Mouse (Mus musculus) embryonic facial prominence, embryonic 14.5 days (tissue): Measurements from ENCODE around the gene Vrk1. TPM values are rescaled to one million over a fixed set of nuclear protein-coding genes. Genes with fewer than 3 reads are reported as not detected.

Experiments
- ATAC-seq: fragments of 200-750 bp; cut with Nextera tagmentation; 2 replicates; pipeline ENCODE4 v1.8.0; 2017; ENCODE audit warnings: low read depth, moderate number of reproducible peaks, moderate TSS enrichment
- DNase-seq: peaks from one replicate; pipeline ENCODE4 v3.0.0-alpha.2; 2015; ENCODE audit warnings: low spot score
- H3K27ac ChIP-seq: fragments of 300-500 bp; sonication (generic); replicated peaks from 2 replicates; pipeline ENCODE4 v1.5.1; 2014; ENCODE audit warnings: low read depth, mild to moderate bottlenecking, low read length, moderate library complexity
- H3K27me3 ChIP-seq: fragments of 300-500 bp; sonication (generic); replicated peaks from 2 replicates; pipeline ENCODE4 v1.6.1; 2014; ENCODE audit warnings: low read length; ENCODE audit not compliant: control insufficient read depth, insufficient read depth
- H3K36me3 ChIP-seq: fragments of 300-500 bp; sonication (generic); 2 replicates; pipeline ENCODE4 v1.6.1; 2014; ENCODE audit warnings: low read length, mixed read lengths; ENCODE audit not compliant: control insufficient read depth, insufficient read depth
- H3K4me1 ChIP-seq: fragments of 300-500 bp; sonication (generic); 2 replicates; pipeline ENCODE4 v1.6.1; 2014; ENCODE audit warnings: antibody characterized with exemption, low read length; ENCODE audit not compliant: control insufficient read depth, insufficient read depth
- H3K4me2 ChIP-seq: fragments of 300-500 bp; sonication (generic); 2 replicates; pipeline ENCODE4 v1.6.1; 2014; ENCODE audit warnings: low read depth, mild to moderate bottlenecking, low read length, moderate library complexity, mixed read lengths
- H3K4me3 ChIP-seq: fragments of 300-500 bp; sonication (generic); 2 replicates; pipeline ENCODE4 v1.5.1; 2014; ENCODE audit warnings: low read depth, mild to moderate bottlenecking, low read length
- H3K9ac ChIP-seq: fragments of 300-500 bp; sonication (generic); 2 replicates; pipeline ENCODE4 v1.6.1; 2014; ENCODE audit warnings: low read depth, mild to moderate bottlenecking, low read length, moderate library complexity, mixed read lengths
- H3K9me3 ChIP-seq: fragments of 300-500 bp; sonication (generic); 2 replicates; pipeline ENCODE4 v1.6.1; 2016; ENCODE audit warnings: low read length; ENCODE audit not compliant: control insufficient read depth
- WGBS: fragments of 180-500 bp; shearing (Covaris S2); extraction: QIAGEN DNeasy Blood & Tissue Kit; methylation state at CpG from one replicate; pipeline ENCODE4 v1.1.7; 2014; 5-methylcytosine and 5-hydroxymethylcytosine counted together
- polyA plus RNA-seq: library from polyadenylated mRNA; unstranded; fragments of >200 nt; fragmentation: Nextera tagmentation; extraction: Ambion mirVana; gene quantifications from 2 replicates; pipeline ENCODE4 v1.2.1, GENCODE M21; 2014

Vrk1 gene
- polyA plus RNA-seq, 1 experiment from 2014 or later, result 44.2 TPM

GRCm38 (mm10) chr12:106009122-106009870 lies 732 bp upstream of the Vrk1 start:
- ATAC-seq (no peak), DNase-seq (no peak)
- Histone ChIP-seq H3K9ac (0 out of 2 replicates have a peak overlapping the region, but pooled peaks have one; percentile 40), H3K4me2 (peak overlapping the region; percentile 47), H3K9me3 (no peaks in the 10 kb centered on the region), H3K27me3 (no peaks in the 10 kb centered on the region), H3K36me3 (no peaks in the 10 kb centered on the region), H3K27ac (0 out of 2 replicates have a peak overlapping the region, but pooled peaks have one; percentile 18), H3K4me1 (peaks cover 9% of the 10 kb centered on the region; the same call in 1 of the 2 replicates), H3K4me3 (peak overlapping the region; percentile 94)
- 82% methylated on average over 12 of the region's 12 CpGs for WGBS

GRCm38 (mm10) chr12:106012161-106012560 lies 2.1 kb downstream of the Vrk1 start:
- no peak overlapping the region for H3K9ac ChIP-seq
- H3K4me2 ChIP-seq, result no peak overlapping the region
- peaks cover 9% of the 10 kb centered on the region; the same call in 1 of the 2 replicates for H3K4me1 ChIP-seq
- 68% methylated on average over 2 of the region's 2 CpGs for WGBS
- no peaks in the 10 kb centered on the region for H3K9me3 ChIP-seq
- no peak for ATAC-seq
- no peaks in the 10 kb centered on the region for H3K27me3 ChIP-seq
- H3K36me3 ChIP-seq, result no peaks in the 10 kb centered on the region
- no peak overlapping the region for H3K4me3 ChIP-seq
- no peak for DNase-seq
- no peak overlapping the region for H3K27ac ChIP-seq

GRCm38 (mm10) chr12:106016265-106017012 lies 6.4 kb downstream of the Vrk1 start:
- H3K27me3 ChIP-seq, result no peaks in the 10 kb centered on the region
- H3K4me2 ChIP-seq, result no peak overlapping the region
- H3K27ac ChIP-seq, result no peak overlapping the region
- H3K4me3 ChIP-seq, result no peak overlapping the region
- peaks cover 1% of the 10 kb centered on the region; the same call in 1 of the 2 replicates for H3K4me1 ChIP-seq
- DNase-seq (no peak), ATAC-seq (no peak)
- H3K9ac ChIP-seq, result no peak overlapping the region
- 89% methylated on average over 12 of the region's 12 CpGs for WGBS
- H3K36me3 ChIP-seq, result no peaks in the 10 kb centered on the region
- H3K9me3 ChIP-seq, result no peaks in the 10 kb centered on the region

GRCm38 (mm10) chr12:106020063-106020462 lies 10.0 kb downstream of the Vrk1 start:
- H3K27me3 ChIP-seq, result no peaks in the 10 kb centered on the region
- H3K27ac ChIP-seq, result no peak overlapping the region
- no peaks in the 10 kb centered on the region for H3K9me3 ChIP-seq
- H3K4me3 ChIP-seq, result no peak overlapping the region
- H3K4me2 ChIP-seq, result no peak overlapping the region
- ATAC-seq (no peak), DNase-seq (no peak)
- no peaks in the 10 kb centered on the region for H3K4me1 ChIP-seq
- WGBS, result 85% methylated on average over 4 of the region's 4 CpGs
- H3K9ac ChIP-seq, result no peak overlapping the region
- no peaks in the 10 kb centered on the region for H3K36me3 ChIP-seq

GRCm38 (mm10) chr12:106023652-106024051 lies 13.6 kb downstream of the Vrk1 start:
- H3K27me3 ChIP-seq, result no peaks in the 10 kb centered on the region
- ATAC-seq (no peak), DNase-seq (no peak)
- H3K9me3 ChIP-seq, result no peaks in the 10 kb centered on the region
- H3K27ac ChIP-seq, result no peak overlapping the region
- no peaks in the 10 kb centered on the region for H3K4me1 ChIP-seq
- H3K9ac ChIP-seq, result no peak overlapping the region
- 94% methylated on average over 9 of the region's 9 CpGs for WGBS
- H3K4me2 ChIP-seq, result no peak overlapping the region
- no peak overlapping the region for H3K4me3 ChIP-seq
- H3K36me3 ChIP-seq, result no peaks in the 10 kb centered on the region

- WGBS, result 76% methylated on average over 6 of the region's 6 CpGs
- Histone ChIP-seq H3K4me3 (no peak overlapping the region), H3K27ac (no peak overlapping the region), H3K9ac (no peak overlapping the region), H3K27me3 (no peaks in the 10 kb centered on the region), H3K9me3 (no peaks in the 10 kb centered on the region), H3K4me2 (no peak overlapping the region), H3K4me1 (no peaks in the 10 kb centered on the region), H3K36me3 (no peaks in the 10 kb centered on the region)
- no peak for ATAC-seq
- no peak for DNase-seq
Observed at GRCm38 (mm10) chr12:106025416-106025815, 15.4 kb downstream of the Vrk1 start.

- no peak overlapping the region for H3K4me3 ChIP-seq
- H3K9me3 ChIP-seq, result no peaks in the 10 kb centered on the region
- no peak overlapping the region for H3K4me2 ChIP-seq
- no peaks in the 10 kb centered on the region for H3K27me3 ChIP-seq
- ATAC-seq (no peak), DNase-seq (no peak)
- no peak overlapping the region for H3K9ac ChIP-seq
- no peaks in the 10 kb centered on the region for H3K4me1 ChIP-seq
- 83% methylated on average over 16 of the region's 16 CpGs for WGBS
- no peaks in the 10 kb centered on the region for H3K36me3 ChIP-seq
- no peak overlapping the region for H3K27ac ChIP-seq
Observed at GRCm38 (mm10) chr12:106026385-106027134, 16.5 kb downstream of the Vrk1 start.

GRCm38 (mm10) chr12:106027372-106027771 lies 17.3 kb downstream of the Vrk1 start:
- no peak overlapping the region for H3K9ac ChIP-seq
- H3K4me1 ChIP-seq, result 0 out of 2 replicates have a peak, but pooled peaks cover 4% of the 10 kb centered on the region
- H3K4me3 ChIP-seq, result no peak overlapping the region
- WGBS, result 90% methylated on average over 5 of the region's 5 CpGs
- no peaks in the 10 kb centered on the region for H3K36me3 ChIP-seq
- DNase-seq, result no peak
- H3K27ac ChIP-seq, result no peak overlapping the region
- H3K27me3 ChIP-seq, result no peaks in the 10 kb centered on the region
- H3K4me2 ChIP-seq, result no peak overlapping the region
- no peak for ATAC-seq
- H3K9me3 ChIP-seq, result no peaks in the 10 kb centered on the region
